Mouse (Mus musculus) stomach, postnatal 0 days (tissue): ENCODE results near the gene Myh8.

Source experiments
- CTCF ChIP-seq: IDR thresholded peaks from 2 replicates; pipeline ENCODE4 v1.5.1; 2016; ENCODE audit warnings: antibody characterized with exemption, low read depth, mild to moderate bottlenecking, moderate library complexity
- EP300 ChIP-seq: optimal IDR thresholded peaks from 2 replicates; pipeline ENCODE3; 2016; ENCODE audit warnings: antibody characterized with exemption

DNA sequence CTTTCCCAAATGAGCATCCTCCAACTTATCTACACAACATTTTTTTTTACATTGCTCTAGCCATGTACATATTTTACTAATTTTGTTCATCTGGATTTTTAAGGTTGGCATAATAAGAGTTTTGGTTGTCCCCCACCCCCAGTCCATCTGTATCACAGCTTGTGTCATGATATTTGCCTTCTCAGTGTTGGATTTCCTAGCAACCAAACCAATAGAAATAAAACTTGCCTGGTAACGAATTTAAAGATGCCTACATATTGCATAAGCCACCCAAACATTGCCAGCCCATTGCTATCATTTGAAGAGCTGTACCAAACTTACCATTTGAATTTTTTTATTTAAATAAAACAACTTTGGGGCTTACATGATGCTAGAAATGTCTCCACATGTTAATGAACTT, 16.5 kb downstream of the Myh8 start:
- TF ChIP-seq EP300 (no peak), CTCF (no peak)
